Mouse (Mus musculus) inflammation-experienced regulatory T-cells, adult 6 months (primary cell): ENCODE measurements around the gene Acsl1. TPM values are rescaled to one million over a fixed set of nuclear protein-coding genes. Genes with fewer than 3 reads are reported as not detected.

ENCODE experiments used
- ATAC-seq: one replicate; pipeline ENCODE4 v1.8.0; 2017
- polyA plus RNA-seq, 3 experiments: library from polyadenylated mRNA; unstranded; fragments of 100-300 nt; shearing (Covaris generic); gene quantifications; one replicate each; pipeline ENCODE4 v1.2.1; 2017

The Acsl1 gene
- 10 to 100 TPM in 1 of 3 experiments, 1 to 10 TPM in 2; 6.6 to 12.1 (median 8.6) TPM for polyA plus RNA-seq

DNA sequence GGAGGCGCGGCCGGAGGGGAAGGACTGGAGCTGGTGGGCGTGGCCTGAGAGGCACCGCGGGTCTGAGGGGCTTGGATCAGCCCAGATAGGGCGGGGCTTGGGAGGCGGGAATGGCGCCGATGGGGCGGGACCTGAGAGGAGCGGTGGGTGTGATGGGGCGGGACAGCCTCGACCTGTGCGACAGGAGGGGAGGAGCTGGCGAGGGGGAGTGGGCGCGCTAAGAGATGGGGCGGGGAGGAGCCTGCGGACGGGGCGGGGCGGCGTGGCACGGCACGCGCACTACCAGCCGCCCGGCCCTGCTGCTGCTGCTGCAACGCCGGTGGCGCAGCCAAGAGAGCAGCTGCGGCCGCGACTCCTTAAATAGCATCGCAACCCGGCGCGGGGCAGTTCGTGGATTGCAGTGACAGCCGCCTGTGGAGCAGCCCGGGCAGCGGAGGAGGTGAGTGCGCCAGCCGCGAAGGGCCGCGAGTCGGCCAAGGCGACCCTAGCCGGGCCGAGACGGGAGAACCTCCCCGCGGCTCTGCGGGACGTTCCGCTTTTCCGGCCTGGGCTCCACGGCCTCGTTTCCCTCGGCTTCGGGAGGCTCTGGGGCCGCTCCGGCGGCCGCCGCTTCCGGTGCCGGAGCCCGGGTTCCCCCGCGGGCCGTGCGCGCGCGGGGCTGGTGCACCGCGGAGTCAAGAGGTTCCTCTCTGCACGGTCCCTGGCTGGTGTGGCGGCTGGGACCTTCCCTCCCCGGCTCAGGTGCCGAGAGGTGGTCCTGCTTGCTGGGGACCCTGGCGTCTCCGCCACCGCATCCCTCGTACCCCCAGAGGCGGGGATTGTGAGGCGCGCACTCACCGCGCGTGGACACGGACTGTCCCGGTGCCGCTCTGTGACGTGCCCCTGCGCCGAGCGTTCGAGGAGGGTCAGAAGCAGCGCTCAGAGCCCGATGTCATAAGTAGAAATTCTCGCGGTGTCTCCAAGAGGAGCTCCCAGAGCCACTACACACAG lies at the start of gene Acsl1:
TSS of gene Acsl1 (plus strand) at position 246 of the 990 bp plus-strand sequence.
- ATAC-seq: peak; percentile 88

- ATAC-seq: no peak
Observed at GRCm38 (mm10) chr8:46421515-46421914, 49.3 kb upstream of the Acsl1 start.

GRCm38 (mm10) chr8:46427940-46428339 lies 42.9 kb upstream of the Acsl1 start:
- no peak for ATAC-seq

DNA sequence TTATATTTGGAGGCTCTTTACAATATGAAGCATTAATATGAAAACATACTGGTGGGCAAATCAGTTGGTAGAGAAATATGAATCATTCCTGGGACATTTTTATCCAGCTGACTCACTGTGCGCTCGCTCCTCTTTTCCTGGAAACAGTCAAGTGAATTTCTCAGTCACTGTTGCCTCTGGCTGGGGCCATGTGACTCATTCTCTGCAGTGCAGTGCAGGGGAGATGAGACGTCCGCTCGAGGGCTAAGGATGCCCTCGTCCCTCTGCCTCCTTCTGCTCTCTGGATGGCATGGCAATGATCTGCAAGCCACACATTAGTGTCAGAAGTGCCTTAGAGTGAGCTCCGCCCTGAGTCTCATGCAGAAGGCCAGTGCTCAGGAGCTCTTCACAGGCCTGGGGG lies 41.0 kb upstream of the Acsl1 start:
- ATAC-seq: no peak

DNA sequence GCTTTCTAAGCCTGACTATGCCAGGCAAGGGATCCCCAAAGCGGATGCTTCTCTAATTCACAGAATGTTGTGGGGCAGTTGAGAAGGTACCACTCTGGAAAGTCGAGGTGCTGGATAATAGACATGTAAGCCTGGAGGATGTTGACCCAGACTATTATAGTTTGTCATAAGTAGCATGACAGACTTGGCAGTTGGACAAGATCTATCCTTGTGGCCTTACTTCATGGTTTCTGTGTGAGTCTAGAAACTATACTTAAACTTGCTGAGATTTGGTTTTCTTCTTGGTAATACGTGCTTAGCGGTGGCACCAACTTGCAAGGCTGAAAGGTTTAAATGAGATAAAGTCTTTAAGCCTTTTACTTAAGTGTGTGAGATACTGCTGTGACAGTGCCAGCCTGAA lies 38.9 kb upstream of the Acsl1 start:
- ATAC-seq: no peak

- ATAC-seq: no peak
Observed at GRCm38 (mm10) chr8:46432581-46432980, 38.3 kb upstream of the Acsl1 start.

DNA sequence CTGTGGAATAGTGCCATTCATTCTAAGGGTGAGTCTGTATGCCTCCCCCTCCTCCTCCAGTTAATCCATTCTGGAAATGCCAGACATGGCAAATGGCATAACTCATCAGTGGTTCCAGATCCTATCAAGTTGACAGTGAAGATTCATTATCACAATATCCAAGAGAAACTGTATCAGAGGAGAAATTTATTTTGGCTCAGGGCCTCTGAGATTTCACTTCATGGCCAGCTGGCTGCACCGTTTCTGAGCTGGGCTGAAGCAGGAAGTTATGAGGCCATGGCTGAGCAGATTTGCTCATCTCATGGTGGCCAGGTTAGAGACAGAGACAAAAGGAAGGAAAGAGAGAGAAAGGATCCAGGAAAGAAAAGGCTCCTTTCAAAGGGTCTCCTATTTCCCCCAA lies 37.2 kb upstream of the Acsl1 start:
- ATAC-seq: no peak

DNA sequence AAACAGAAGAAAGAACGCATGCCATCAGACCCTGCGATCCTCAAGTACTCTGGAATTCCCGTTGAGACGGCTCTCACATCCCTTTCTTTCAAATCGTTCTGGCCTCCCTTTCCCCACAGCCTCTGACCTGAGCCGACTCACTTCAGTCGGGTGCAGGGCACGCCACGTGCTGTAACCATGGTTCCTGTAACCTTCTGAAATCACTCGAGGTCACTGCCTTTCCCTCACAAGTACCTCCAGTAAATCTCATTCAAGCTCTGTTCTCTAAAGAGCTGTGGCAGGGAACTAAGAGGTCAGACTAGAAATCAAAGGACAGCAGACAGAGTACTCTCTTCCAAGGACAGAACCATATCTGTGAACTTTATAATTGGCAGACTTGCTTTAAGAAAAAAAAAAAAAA lies 32.3 kb upstream of the Acsl1 start:
- ATAC-seq: no peak

DNA sequence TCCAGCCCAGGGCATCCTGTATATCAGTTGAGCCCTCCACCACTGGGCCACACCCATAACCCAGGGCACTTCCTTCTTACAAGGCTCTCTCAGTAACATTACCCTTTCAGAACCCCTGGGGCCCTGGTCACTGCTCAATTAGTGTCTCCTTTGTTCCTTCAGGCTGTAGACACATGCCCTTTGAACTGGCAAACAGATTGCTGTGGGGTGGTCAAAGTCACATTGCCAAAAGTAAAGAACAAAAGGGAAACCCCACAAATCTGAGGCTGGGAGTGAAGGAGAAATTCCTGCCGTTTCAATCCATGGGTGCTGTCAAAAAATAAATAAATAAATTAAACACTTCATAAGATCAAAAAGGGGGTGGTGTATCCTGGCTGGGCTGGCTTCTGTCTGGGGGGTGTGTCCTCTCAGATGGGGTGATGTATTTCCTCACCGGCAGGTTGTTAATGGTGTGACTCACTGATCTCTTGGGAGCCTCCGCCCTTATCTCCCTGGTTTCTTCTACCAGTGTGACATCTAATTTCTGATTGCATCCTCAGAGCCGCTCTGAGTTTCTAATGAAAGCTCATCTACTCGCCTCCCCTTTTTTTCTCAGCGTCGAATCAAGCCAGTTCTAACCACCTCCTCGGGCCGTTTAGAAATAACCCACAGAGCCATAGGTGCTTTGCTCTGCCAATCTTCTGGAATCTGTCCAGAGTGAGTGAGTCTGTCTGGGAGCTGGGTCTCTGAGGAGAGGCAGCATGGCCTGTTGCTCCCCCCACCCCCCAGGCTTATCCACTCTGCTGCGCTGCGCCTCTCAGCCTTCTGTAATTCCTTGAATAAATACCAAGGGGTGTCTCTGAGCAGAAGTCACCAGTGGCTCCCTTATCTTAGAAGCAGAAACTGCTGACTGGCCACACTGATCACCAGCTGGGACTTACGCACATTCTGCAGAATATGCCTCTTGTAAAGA lies 24.6 kb upstream of the Acsl1 start:
- no peak for ATAC-seq

- ATAC-seq: no peak
Observed at GRCm38 (mm10) chr8:46447334-46447733, 23.5 kb upstream of the Acsl1 start.

DNA sequence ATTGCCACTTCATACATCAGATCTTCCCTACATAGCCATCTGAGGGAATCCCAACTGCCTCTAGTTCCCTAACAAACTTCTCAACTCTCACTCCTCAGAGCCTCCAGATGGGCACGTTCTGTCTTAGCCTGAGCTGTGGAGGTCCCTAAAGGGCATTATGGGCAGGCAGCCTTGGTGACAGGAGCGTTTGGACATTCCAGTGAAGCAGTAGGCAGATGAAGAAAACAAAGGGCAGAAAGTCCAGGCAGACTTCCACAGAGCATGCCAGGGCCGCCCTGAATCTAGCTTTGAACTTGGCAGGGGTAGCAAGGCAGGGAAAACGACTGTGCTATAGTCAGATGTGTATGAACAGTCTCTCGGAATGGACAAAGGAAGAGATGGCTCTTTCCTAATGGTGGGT lies 22.2 kb upstream of the Acsl1 start:
- ATAC-seq: no peak

- ATAC-seq: no peak
Observed at GRCm38 (mm10) chr8:46449063-46449462, 21.8 kb upstream of the Acsl1 start.

GRCm38 (mm10) chr8:46449723-46450251 lies 21.1 kb upstream of the Acsl1 start:
- no peak for ATAC-seq

DNA sequence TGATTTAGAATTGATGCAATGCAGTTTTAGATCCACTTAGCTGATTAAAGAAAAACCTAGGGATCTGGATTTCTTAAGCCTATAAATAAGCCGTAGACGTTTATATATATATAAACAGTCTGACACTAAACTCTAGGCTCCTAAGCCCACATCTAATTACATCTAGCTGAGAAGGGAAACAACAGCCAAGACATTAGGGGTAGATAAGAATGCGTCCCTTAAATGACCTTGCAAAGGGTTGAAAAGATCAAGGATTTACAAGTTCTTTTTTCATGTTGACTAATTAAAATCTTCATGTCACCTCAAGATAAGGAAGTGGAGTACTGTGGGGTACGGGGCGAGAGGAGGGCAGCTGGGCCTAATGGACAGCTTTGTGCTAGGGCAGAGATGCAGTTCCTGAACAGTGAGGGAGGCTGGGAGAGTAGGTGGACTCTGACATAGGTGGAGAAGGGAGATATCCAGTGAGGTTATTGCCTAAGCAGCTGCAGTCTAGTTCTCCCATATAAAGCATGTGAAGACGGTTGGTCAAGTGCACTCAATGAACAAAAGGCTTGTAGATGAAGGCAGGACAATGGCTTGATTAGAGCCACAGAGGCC lies 12.5 kb upstream of the Acsl1 start:
- ATAC-seq: no peak

DNA sequence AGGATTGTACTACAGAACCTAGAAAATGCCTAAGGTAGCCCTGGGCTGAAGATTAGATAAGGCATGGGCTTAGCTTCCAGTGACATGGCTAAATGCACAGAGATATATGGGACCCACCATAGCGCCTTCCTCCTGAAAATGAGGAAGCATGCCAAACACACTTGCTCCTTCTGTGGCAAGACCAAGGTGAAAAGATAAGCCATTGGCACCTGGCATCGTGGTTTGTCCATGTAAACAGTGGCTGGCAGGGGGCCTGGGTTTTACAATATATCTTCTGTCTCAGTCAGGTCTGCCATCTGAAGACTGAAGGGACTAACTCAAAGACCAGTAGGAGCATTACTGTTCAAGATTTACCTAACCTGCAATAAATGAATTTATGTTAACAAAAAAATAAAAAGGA lies 2.4 kb upstream of the Acsl1 start:
- no peak for ATAC-seq

DNA sequence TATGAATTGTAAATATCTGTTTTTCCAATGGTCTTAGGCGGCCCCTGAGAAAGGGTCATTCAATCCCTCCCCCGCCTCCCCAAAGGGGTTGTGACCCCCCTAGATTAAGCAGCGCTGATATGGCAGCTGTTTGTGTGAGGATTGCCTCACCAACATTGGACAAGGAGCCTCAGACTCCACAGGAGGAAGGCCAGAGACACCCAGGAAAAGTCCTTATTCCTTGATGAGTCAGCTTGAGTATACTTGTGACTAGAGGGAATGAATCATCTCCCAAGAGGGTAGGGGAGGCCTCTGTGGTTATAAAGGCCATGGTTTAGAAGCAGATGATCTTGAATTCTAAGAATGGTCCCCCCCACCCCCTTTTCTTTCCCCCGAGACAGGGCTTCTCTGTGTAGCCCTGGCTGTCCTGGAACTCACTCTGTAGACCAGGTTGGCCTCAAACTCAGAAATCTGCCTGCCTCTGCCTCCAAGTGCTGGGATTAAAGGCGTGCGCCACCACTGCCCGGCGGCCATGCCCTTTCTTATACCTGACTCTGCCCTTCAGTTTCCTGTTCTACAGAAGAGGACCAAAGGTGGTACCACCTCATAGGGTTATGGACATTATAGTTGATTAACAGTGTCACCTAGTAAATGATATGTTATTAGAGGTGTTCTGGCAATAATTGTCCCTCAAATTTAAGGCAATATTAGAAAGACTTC lies 1.6 kb upstream of the Acsl1 start:
- ATAC-seq: no peak

GRCm38 (mm10) chr8:46470091-46470791 lies 596 bp upstream of the Acsl1 start:
- no peak for ATAC-seq

- no peak for ATAC-seq
Observed at GRCm38 (mm10) chr8:46471926-46472485, 1.2 kb downstream of the Acsl1 start.

DNA sequence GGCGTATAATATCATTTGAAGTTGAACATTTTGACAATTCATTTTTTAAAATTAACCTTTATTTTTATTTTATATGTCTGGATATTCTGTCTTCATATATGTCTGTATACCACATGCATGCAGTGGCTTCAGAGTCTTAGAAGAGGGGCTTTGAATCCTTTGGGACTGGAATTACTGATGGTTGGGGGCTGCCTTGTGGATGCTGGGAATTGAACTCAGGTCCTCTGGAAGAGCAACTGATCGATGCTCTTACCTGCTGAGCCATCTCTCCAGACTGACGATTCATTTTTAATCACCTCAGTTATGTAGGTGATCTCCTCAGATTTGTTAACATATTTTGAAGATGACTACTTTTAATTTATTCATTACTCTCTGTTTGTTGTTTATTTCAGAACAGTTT lies 3.3 kb downstream of the Acsl1 start:
- ATAC-seq: no peak

DNA sequence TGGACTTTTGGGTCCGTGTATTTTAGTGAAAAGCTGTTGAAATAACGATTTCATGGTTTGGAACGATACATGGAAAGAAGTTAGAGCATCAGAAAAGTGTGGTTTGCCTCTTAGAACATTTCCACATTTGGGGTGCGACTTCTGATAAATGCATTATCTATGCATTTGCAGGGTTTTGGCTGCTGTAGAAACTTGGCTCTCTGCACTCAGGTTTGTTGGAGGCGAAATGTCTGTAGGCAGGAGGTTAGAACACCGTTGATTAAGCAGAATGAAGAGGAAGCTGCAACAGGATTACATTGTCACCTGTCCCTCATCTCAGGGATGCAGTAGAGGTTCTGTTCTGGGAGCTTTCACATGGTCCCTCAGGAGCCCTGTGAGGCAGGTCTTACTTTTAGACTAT lies 3.8 kb downstream of the Acsl1 start:
- ATAC-seq: no peak

GRCm38 (mm10) chr8:46475404-46475803 lies 4.6 kb downstream of the Acsl1 start:
- ATAC-seq: no peak
